Mouse (Mus musculus) olfactory bulb, adult 2 months (tissue): ENCODE measurements around the gene Tnfrsf1a.

Source experiments
- CTCF ChIP-seq: fragments of 200-500 bp; IDR thresholded peaks from 2 replicates; pipeline ENCODE4 v1.5.1; 2012; ENCODE audit warnings: low read depth, mild to moderate bottlenecking, low read length, moderate library complexity; ENCODE audit not compliant: insufficient read depth
- POLR2A ChIP-seq: fragments of 200-500 bp; IDR thresholded peaks from 2 replicates; pipeline ENCODE4 v1.6.1; 2012; ENCODE audit warnings: mild to moderate bottlenecking, low read depth, low read length, moderate library complexity; ENCODE audit not compliant: insufficient read depth

DNA sequence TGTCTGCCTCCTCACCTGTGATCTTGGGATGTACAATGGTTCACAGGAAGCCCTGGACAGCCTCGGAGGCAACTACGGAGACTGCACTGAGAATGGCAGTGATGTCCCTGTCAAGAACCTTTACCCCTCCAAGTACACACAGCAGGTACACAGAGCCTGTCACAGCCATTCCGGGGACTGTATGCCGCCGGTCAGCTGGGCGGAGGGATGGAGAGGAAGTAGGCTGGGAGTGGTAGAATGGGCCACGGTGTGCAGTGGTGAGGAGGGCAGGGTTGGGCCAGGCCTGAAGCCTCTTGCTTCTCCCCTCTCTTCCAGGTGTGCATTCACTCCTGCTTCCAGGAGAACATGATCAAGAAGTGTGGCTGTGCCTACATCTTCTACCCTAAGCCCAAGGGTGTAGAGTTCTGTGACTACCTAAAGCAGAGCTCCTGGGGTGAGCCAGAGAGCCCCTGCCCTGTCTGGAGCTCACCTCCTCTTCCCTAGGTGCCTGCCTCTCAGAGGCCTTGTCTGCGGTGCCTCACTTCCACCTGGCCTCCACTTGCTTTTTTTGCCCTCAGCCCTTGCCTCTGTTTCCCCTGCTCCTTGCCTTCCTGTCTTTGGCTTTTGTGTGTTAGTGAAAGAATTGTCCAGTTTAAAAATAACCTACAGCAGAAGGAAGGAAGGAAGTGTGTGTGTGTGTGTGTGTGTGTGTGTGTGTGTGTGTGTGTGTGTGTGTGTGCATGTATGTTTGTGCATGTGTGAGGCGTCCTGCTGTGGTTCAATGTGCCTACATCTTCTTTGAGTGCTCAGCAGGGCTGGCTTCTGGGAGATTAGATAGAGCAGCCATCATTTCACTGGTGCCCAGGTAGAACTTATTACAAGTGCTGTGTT, 10.1 kb upstream of the Tnfrsf1a start:
- TF ChIP-seq CTCF (no peak), POLR2A (no peak)
